Mouse (Mus musculus) MEL-GATA-1-ER (cell line): ENCODE data around the gene Gm28576.
"Not testable (repeated sequence)": the region's sequence is repeated elsewhere in the genome, so short reads cannot be mapped to it uniquely, and the experiment has no call there.

ENCODE experiments used
- DNase-seq: peaks from one replicate; pipeline ENCODE4 v3.0.0-alpha.2; 2012; ENCODE audit warnings: low read depth; ENCODE audit errors: extremely low read depth

Gene Gm28576

GRCm38 (mm10) chrY:7722641-7723040, at the start of gene Gm28576:
Gene Gm28576 (plus strand): TSS chrY:7722941.
- not testable (repeated sequence) for DNase-seq
